Mouse (Mus musculus) midbrain, embryonic 14.5 days (tissue): Measurements from ENCODE around the gene Rybp. TPM values are rescaled to one million over a fixed set of nuclear protein-coding genes. Genes with fewer than 3 reads are reported as not detected.

Source experiments
- ATAC-seq: fragments of 200-750 bp; cut with Nextera tagmentation; 2 replicates; pipeline ENCODE4 v1.8.0; 2017; ENCODE audit warnings: moderate number of reproducible peaks, moderate library complexity; ENCODE audit not compliant: low FRiP score, low TSS enrichment
- DNase-seq: peaks from one replicate; pipeline ENCODE4 v3.0.0-alpha.2; 2015
- H3K27ac ChIP-seq: fragments of 300-500 bp; sonication (generic); replicated peaks from 2 replicates; pipeline ENCODE4 v1.5.1; 2014; ENCODE audit warnings: mild to moderate bottlenecking, low read depth, low read length, moderate library complexity
- H3K27me3 ChIP-seq: fragments of 300-500 bp; sonication (generic); 2 replicates; pipeline ENCODE4 v1.6.1; 2014; ENCODE audit warnings: low read length, control low read depth, mixed read lengths; ENCODE audit not compliant: control insufficient read depth, insufficient read depth
- H3K36me3 ChIP-seq: fragments of 300-500 bp; sonication (generic); 2 replicates; pipeline ENCODE4 v1.6.1; 2014; ENCODE audit warnings: low read length, control low read depth; ENCODE audit not compliant: control insufficient read depth, insufficient read depth
- H3K4me1 ChIP-seq: fragments of 300-500 bp; sonication (generic); 2 replicates; pipeline ENCODE4 v1.6.1; 2014; ENCODE audit warnings: mild to moderate bottlenecking, antibody characterized with exemption, low read length, control low read depth; ENCODE audit not compliant: control insufficient read depth, insufficient read depth
- H3K4me2 ChIP-seq: fragments of 300-500 bp; sonication (generic); 2 replicates; pipeline ENCODE4 v1.6.1; 2014; ENCODE audit warnings: mild to moderate bottlenecking, low read length, moderate library complexity
- H3K4me3 ChIP-seq: fragments of 300-500 bp; sonication (generic); replicated peaks from 2 replicates; pipeline ENCODE4 v1.5.1; 2014; ENCODE audit warnings: low read depth, low read length
- H3K9ac ChIP-seq: fragments of 300-500 bp; sonication (generic); replicated peaks from 2 replicates; pipeline ENCODE4 v1.6.1; 2014; ENCODE audit warnings: mild to moderate bottlenecking, low read length, moderate library complexity
- H3K9me3 ChIP-seq: fragments of 300-500 bp; sonication (generic); 2 replicates; pipeline ENCODE4 v1.6.1; 2016; ENCODE audit warnings: low read length, control low read depth, mixed read lengths; ENCODE audit not compliant: control insufficient read depth
- WGBS: fragments of 180-500 bp; shearing (Covaris S2); extraction: QIAGEN DNeasy Blood & Tissue Kit; methylation state at CpG from one replicate; pipeline ENCODE4 v1.1.7; 2014; 5-methylcytosine and 5-hydroxymethylcytosine counted together
- polyA plus RNA-seq: library from polyadenylated mRNA; unstranded; fragments of >200 nt; fragmentation: Nextera tagmentation; extraction: Ambion mirVana; gene quantifications from 2 replicates; pipeline ENCODE4 v1.2.1, GENCODE M21; 2014

Rybp gene
- polyA plus RNA-seq, 1 experiment from 2014 or later: 17.6 TPM

DNA sequence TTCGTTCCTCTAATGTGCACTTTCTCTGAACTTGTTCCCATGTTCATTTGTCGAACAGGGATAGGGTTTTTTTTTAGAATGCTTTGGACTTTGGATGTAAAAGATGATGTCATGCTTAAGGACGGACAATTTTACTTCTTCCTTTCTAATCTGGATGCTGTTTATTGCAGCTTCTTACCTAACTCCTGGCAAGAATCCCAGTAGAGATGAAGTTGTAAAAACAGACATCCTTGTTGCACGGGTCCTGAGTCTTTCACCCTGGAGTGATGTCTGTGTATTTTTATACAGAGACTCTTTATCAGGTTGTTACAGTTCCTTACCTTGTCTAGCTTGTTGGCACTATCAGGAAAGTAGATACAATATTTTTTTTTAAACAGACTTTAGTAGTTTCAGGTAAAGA is 65.5 kb downstream of the Rybp start:
- no peak overlapping the region for H3K27ac ChIP-seq
- no peak for ATAC-seq
- H3K4me3 ChIP-seq: no peak overlapping the region
- 0 out of 2 replicates have a peak, but pooled peaks cover 3% of the 10 kb centered on the region for H3K27me3 ChIP-seq
- no peaks in the 10 kb centered on the region for H3K9me3 ChIP-seq
- H3K36me3 ChIP-seq: no peaks in the 10 kb centered on the region
- WGBS: 76% methylated on average over 4 of the region's 4 CpGs
- no peak overlapping the region for H3K4me2 ChIP-seq
- H3K9ac ChIP-seq: no peak overlapping the region
- H3K4me1 ChIP-seq: peaks cover 8% of the 10 kb centered on the region; the same call in 1 of the 2 replicates
- DNase-seq: no peak

DNA sequence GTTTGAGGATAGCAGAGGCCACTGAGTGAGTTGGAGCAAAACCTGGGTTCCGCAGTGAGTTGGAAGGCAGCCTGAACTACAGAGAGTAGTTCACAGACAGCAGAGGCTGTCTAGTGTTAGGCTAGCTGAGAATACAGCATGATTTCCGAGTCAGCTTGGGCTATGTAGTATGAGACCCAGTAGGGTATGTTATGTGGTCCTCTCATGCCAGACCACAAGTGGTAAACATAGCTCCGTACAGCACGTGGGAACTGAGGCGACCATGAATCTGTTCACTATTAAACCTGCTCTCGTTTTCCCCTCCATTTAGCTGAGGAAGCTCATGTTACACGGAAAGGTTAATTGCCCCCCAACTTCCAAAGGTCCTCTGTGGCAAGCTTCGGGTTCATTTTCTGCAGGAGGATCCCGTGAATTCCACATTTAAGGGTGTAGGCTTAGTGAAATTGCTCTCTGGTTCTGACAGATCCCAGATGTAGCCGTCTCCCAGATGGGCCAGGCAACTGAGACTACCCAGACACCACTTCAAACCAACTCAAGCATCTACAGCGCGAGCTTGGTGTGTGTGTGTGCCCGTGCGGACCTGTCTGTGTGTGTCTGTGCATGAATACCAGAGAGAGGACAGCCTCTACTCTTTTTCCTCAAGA is 66.2 kb downstream of the Rybp start:
- no peaks in the 10 kb centered on the region for H3K9me3 ChIP-seq
- 0 out of 2 replicates have a peak, but pooled peaks cover 3% of the 10 kb centered on the region for H3K27me3 ChIP-seq
- peaks cover 8% of the 10 kb centered on the region; the same call in 1 of the 2 replicates for H3K4me1 ChIP-seq
- no peak overlapping the region for H3K27ac ChIP-seq
- H3K4me2 ChIP-seq: no peak overlapping the region
- H3K36me3 ChIP-seq: no peaks in the 10 kb centered on the region
- no peak for DNase-seq
- no peak for ATAC-seq
- H3K4me3 ChIP-seq: no peak overlapping the region
- 92% methylated on average over 14 of the region's 14 CpGs for WGBS
- H3K9ac ChIP-seq: no peak overlapping the region

DNA sequence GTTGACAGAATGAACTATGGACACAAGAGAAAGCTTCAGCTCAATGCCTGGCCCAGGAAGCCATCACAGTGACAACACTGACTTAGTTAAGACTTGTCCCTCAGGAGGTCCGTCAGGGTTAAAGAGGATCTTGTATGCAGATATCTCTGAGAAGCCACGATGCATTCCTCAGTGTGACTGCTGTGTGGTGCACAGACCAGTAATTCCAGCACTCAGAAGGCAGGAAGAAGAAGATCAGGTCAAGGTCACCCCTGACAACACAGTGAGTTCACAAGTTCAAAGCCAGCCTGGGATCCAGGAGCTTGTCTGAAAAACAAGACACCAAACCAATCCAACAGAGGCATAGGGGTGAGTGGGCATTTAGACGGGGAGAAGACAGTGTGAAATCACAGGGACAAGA is 67.3 kb downstream of the Rybp start:
- 0 out of 2 replicates have a peak, but pooled peaks cover 8% of the 10 kb centered on the region for H3K27me3 ChIP-seq
- no peak overlapping the region for H3K4me2 ChIP-seq
- no peak overlapping the region for H3K27ac ChIP-seq
- DNase-seq (no peak), ATAC-seq (no peak)
- no peak overlapping the region for H3K4me3 ChIP-seq
- H3K9me3 ChIP-seq: no peaks in the 10 kb centered on the region
- peaks cover 8% of the 10 kb centered on the region; the same call in 1 of the 2 replicates for H3K4me1 ChIP-seq
- no peaks in the 10 kb centered on the region for H3K36me3 ChIP-seq
- H3K9ac ChIP-seq: no peak overlapping the region
- WGBS: 74% methylated on average over 3 of the region's 3 CpGs

DNA sequence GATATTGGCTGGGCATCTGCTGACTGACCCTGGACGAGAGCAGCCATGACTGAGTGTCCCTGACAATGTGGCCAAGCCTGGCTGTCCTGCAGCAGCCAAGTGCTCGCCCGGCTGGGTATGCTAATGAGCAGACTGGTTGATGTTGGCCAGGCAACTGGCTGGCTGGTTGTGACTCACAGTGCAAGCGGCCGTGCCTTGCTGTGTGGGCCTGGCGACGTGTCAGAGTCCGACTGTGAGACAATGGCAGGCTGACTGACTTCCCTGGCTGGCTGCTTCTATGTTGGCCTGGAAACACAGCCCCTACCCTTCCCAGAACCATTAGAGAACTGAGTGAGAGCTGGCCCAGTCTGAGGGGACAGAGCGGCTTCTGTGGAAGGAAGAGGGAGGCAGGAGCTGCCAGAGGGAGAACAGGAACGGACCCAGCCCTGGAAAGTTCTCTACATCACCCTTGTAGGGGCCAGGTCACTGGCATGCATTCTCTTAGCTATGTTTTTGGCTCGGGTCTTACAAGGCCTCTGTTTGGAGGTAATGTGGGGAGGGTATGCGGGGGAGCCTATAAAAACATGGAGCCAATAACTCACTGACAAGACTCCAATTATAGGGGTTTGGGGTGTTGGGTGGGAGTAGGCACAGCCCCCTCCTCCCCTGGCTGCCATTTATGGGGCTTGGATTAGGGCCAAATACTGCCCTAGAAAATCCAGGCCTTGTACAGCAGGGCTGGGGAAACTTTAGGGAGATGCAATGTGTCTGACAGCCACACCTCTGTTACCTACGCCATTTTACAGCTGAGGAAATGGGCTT is 68.5 kb downstream of the Rybp start:
- H3K9me3 ChIP-seq: no peaks in the 10 kb centered on the region
- ATAC-seq (peak; percentile 75), DNase-seq (peak; percentile 78)
- no peak overlapping the region for H3K9ac ChIP-seq
- peaks cover 8% of the 10 kb centered on the region; the same call in 1 of the 2 replicates for H3K4me1 ChIP-seq
- H3K4me3 ChIP-seq: no peak overlapping the region
- 23% methylated on average over 13 of the region's 13 CpGs for WGBS
- H3K4me2 ChIP-seq: no peak overlapping the region
- H3K27me3 ChIP-seq: 0 out of 2 replicates have a peak, but pooled peaks cover 8% of the 10 kb centered on the region
- H3K36me3 ChIP-seq: no peaks in the 10 kb centered on the region
- no peak overlapping the region for H3K27ac ChIP-seq

DNA sequence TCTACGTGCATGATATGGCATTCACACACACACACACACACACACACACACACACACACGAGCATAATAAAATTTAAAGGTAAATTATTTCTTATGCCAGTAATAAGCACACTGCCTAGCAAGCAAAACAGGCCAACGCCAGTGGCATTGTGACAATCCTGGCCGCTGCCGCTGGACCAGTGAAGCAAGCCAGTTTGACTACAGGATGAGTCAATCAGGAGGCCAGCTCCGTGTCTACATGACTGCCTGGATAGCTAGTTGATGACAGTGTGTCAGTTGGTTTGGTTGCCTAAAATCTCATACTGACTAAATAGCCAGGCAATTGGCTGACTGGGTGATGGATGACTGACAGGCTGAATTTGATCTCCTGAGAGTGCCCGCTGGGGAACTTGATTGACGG is 69.8 kb downstream of the Rybp start:
- Histone ChIP-seq H3K4me1 (peaks cover 13% of the 10 kb centered on the region; the same call in 1 of the 2 replicates), H3K27me3 (peaks cover 11% of the 10 kb centered on the region; the same call in 1 of the 2 replicates), H3K4me3 (no peak overlapping the region), H3K9ac (no peak overlapping the region), H3K9me3 (no peaks in the 10 kb centered on the region), H3K27ac (no peak overlapping the region), H3K36me3 (no peaks in the 10 kb centered on the region), H3K4me2 (no peak overlapping the region)
- WGBS: 86% methylated on average over 8 of the region's 8 CpGs
- DNase-seq (no peak), ATAC-seq (no peak)

DNA sequence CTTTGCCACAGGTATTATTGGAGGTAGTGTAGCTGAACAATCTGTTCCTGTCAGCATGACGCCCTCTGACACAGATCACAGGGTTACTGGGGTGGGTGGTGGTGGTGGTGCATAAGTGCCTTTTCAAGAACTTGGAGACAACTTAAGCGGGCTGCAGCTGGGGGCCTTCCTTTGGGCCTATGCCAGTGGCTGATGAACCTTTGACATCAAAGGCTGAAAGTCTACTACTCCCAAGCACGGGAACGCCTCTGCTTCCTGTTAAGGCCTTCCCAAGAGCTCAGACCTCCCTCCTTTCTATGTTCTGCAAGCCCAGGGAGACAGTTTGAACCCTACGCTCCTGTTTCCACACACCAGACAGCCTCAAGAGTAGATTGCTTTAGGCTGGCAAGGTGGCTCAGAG is 70.3 kb downstream of the Rybp start:
- no peaks in the 10 kb centered on the region for H3K9me3 ChIP-seq
- peaks cover 14% of the 10 kb centered on the region; the same call in 1 of the 2 replicates for H3K4me1 ChIP-seq
- H3K36me3 ChIP-seq: no peaks in the 10 kb centered on the region
- ATAC-seq (no peak), DNase-seq (no peak)
- peaks cover 11% of the 10 kb centered on the region; the same call in 1 of the 2 replicates for H3K27me3 ChIP-seq
- WGBS: 75% methylated on average over 5 of the region's 5 CpGs
- H3K9ac ChIP-seq: no peak overlapping the region
- no peak overlapping the region for H3K27ac ChIP-seq
- H3K4me2 ChIP-seq: no peak overlapping the region
- H3K4me3 ChIP-seq: no peak overlapping the region

DNA sequence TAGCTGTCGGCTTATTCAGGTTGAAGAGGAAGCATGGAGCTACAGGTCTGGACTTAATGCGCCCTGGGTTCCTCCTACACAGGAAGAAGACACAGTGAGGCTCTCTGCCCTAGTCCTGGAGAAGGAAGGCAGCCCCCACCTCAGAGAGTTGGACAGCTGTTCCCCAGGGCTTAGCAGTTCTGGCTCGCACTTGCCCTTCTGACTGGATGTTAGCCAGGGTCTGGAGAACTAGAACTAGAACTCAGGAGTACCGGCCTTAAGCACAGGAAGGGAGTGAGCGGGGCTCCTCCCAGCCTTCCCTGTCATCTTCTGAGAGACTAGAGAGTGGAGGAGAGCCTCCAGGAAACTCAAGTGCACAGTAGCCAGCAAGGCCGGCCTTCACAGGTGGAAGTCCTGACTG is 71.5 kb downstream of the Rybp start:
- no peak for ATAC-seq
- 72% methylated on average over 6 of the region's 6 CpGs for WGBS
- no peak overlapping the region for H3K27ac ChIP-seq
- peaks cover 14% of the 10 kb centered on the region; the same call in 1 of the 2 replicates for H3K4me1 ChIP-seq
- no peak overlapping the region for H3K9ac ChIP-seq
- no peak overlapping the region for H3K4me2 ChIP-seq
- DNase-seq: no peak
- H3K4me3 ChIP-seq: no peak overlapping the region
- peaks cover 11% of the 10 kb centered on the region; the same call in 1 of the 2 replicates for H3K27me3 ChIP-seq
- no peaks in the 10 kb centered on the region for H3K9me3 ChIP-seq
- no peaks in the 10 kb centered on the region for H3K36me3 ChIP-seq

DNA sequence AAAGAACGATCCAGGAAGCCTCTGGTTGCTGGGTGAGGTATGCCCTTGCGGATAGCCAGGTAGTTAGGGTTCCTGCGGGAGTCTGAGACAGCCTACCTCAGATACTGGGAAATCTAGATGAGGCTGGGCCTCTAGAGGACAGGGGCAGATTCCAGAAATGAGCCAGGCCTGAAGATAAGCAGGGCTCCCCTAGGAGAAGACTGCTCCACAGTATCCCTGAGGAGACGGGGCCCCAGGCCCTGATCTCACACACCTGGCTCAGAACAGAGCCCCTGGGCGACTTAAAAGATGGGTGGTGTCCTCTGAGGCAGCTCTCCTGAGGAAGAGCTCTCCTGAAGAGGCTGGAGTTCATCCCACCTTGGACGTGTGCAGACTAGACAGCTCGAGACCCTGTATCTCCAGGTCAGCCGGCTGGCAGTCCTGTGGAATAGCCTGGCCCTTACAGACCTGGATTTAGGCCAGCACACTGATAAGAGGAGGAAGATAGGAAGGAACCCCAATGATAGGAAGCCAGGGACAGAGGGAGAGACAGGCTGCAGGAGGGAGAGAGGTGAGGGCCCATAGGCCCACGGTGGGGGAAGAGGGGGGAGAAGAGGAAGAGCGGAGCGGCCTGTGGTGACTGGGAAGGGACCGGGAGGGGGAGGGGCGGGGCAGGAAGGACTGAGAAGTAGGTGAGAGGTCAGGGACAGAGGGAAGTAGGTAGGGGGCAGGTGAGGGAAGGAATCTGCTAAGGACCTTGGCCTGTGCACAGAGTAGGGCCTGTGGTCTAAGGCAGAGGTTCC is 73.0 kb downstream of the Rybp start:
- H3K27ac ChIP-seq: no peak overlapping the region
- WGBS: 49% methylated on average over 13 of the region's 13 CpGs
- ATAC-seq (no peak), DNase-seq (no peak)
- no peak overlapping the region for H3K4me3 ChIP-seq
- H3K27me3 ChIP-seq: peaks cover 11% of the 10 kb centered on the region; the same call in 1 of the 2 replicates
- H3K4me1 ChIP-seq: peaks cover 14% of the 10 kb centered on the region; the same call in 1 of the 2 replicates
- H3K4me2 ChIP-seq: no peak overlapping the region
- no peaks in the 10 kb centered on the region for H3K36me3 ChIP-seq
- H3K9ac ChIP-seq: no peak overlapping the region
- no peaks in the 10 kb centered on the region for H3K9me3 ChIP-seq
